Mouse (Mus musculus) heart, postnatal 0 days (tissue): ENCODE measurements around the gene Prdm9. TPM values are rescaled to one million over a fixed set of nuclear protein-coding genes. Genes with fewer than 3 reads are reported as not detected.

ENCODE experiments used
- ATAC-seq: fragments of 200-750 bp; cut with Nextera tagmentation; 2 replicates; pipeline ENCODE4 v1.8.0; 2017; ENCODE audit warnings: low read depth, moderate number of reproducible peaks, moderate library complexity; ENCODE audit not compliant: insufficient read depth
- DNase-seq: peaks from one replicate; pipeline ENCODE4 v3.0.0-alpha.2; 2016; ENCODE audit warnings: low spot score
- H3K27ac ChIP-seq: fragments of 300-500 bp; sonication (generic); 2 replicates; pipeline ENCODE4 v1.5.1; 2014; ENCODE audit warnings: low read depth, mild to moderate bottlenecking
- H3K27me3 ChIP-seq: fragments of 300-500 bp; sonication (generic); 2 replicates; pipeline ENCODE4 v1.6.1; 2014; ENCODE audit warnings: low read length, mixed read lengths; ENCODE audit not compliant: control insufficient read depth, insufficient read depth
- H3K36me3 ChIP-seq: fragments of 300-500 bp; sonication (generic); replicated peaks from 2 replicates; pipeline ENCODE4 v1.6.1; 2014; ENCODE audit warnings: low read length, mixed read lengths; ENCODE audit not compliant: control insufficient read depth, insufficient read depth
- H3K4me1 ChIP-seq: fragments of 300-500 bp; sonication (generic); 2 replicates; pipeline ENCODE4 v1.6.1; 2014; ENCODE audit warnings: antibody characterized with exemption; ENCODE audit not compliant: control insufficient read depth, insufficient read depth
- H3K4me2 ChIP-seq: fragments of 300-500 bp; sonication (generic); 2 replicates; pipeline ENCODE4 v1.6.1; 2014; ENCODE audit warnings: low read depth, mild to moderate bottlenecking, low read length, moderate library complexity
- H3K4me3 ChIP-seq: fragments of 300-500 bp; sonication (generic); 2 replicates; pipeline ENCODE4 v1.5.1; 2014; ENCODE audit warnings: low read depth, low read length
- H3K9ac ChIP-seq: fragments of 300-500 bp; sonication (generic); replicated peaks from 2 replicates; pipeline ENCODE4 v1.6.1; 2014; ENCODE audit warnings: low read depth, low read length, mixed read lengths
- H3K9me3 ChIP-seq: fragments of 300-500 bp; sonication (generic); replicated peaks from 2 replicates; pipeline ENCODE4 v1.6.1; 2016; ENCODE audit warnings: low read length; ENCODE audit not compliant: control insufficient read depth
- CTCF ChIP-seq: IDR thresholded peaks from 2 replicates; pipeline ENCODE4 v1.5.1; 2016; ENCODE audit warnings: antibody characterized with exemption, control low read depth, low read depth
- EP300 ChIP-seq: IDR thresholded peaks from 2 replicates; pipeline ENCODE4 v1.6.1; 2016; ENCODE audit warnings: antibody characterized with exemption, low read depth
- WGBS: fragments of 180-500 bp; shearing (Covaris S2); extraction: QIAGEN DNeasy Blood & Tissue Kit; methylation state at CpG from one replicate; pipeline ENCODE4 v1.1.7; 2014; 5-methylcytosine and 5-hydroxymethylcytosine counted together
- polyA plus RNA-seq: library from polyadenylated mRNA; unstranded; fragments of >200 nt; fragmentation: Nextera tagmentation; extraction: Ambion mirVana; gene quantifications from 2 replicates; pipeline ENCODE4 v1.2.1, GENCODE M21; 2015
- total RNA-seq: library from RNA; depleted of rRNA; stranded (reverse); fragments of >200 nt; gene quantifications from 2 replicates; pipeline ENCODE4 v1.2.3, GENCODE M21; 2014; ENCODE audit warnings: low replicate concordance; rRNA removed

Prdm9 gene
- total and polyA plus RNA-seq, 2 experiments from 2014 or later = 1.7 to 2.3 TPM

GRCm38 (mm10) chr17:15499656-15500394 is 64.3 kb downstream of the Prdm9 start, which contains the start of the genes Psmb1 and Tbp:
Gene Psmb1 (minus strand): TSS chr17:15499751.
Gene Tbp (plus strand): TSS chr17:15499888.
- H3K27me3 ChIP-seq = no peaks in the 10 kb centered on the region
- ATAC-seq = peak; percentile 90
- H3K4me2 ChIP-seq = peak within 1 kb of the TSS; percentile 79
- no peaks in the 10 kb centered on the region for H3K9me3 ChIP-seq
- H3K36me3 ChIP-seq = peaks cover 26% of the 10 kb centered on the region
- peaks cover 28% of the 10 kb centered on the region for H3K4me1 ChIP-seq
- DNase-seq = peak; percentile 96
- no peak for TF ChIP-seq CTCF
- peak; percentile 70; the same call in 1 of the 2 replicates for TF ChIP-seq EP300
- peak within 1 kb of the TSS; percentile 96 for H3K4me3 ChIP-seq
- WGBS = under 1% methylated on average over 63 of the region's 63 CpGs
- H3K9ac ChIP-seq = peak within 1 kb of the TSS; percentile 80
- H3K27ac ChIP-seq = peak within 1 kb of the TSS; percentile 95

GRCm38 (mm10) chr17:15498753-15499113 is 65.4 kb downstream of the Prdm9 start:
- DNase-seq = no peak
- Histone ChIP-seq H3K36me3 (peaks cover 26% of the 10 kb centered on the region), H3K4me1 (peaks cover 28% of the 10 kb centered on the region), H3K4me3 (peak overlapping the region; percentile 96), H3K27ac (peak overlapping the region; percentile 95), H3K9me3 (no peaks in the 10 kb centered on the region), H3K4me2 (peak overlapping the region; percentile 79), H3K27me3 (no peaks in the 10 kb centered on the region), H3K9ac (peak overlapping the region; percentile 80; the same call in 1 of the 2 replicates)
- no peak for ATAC-seq
- TF ChIP-seq EP300 (no peak), CTCF (no peak)
- 37% methylated on average over 7 of the region's 7 CpGs for WGBS

GRCm38 (mm10) chr17:15497882-15498752 is 66.0 kb downstream of the Prdm9 start:
- H3K4me1 ChIP-seq = peaks cover 28% of the 10 kb centered on the region
- peak overlapping the region; percentile 96 for H3K4me3 ChIP-seq
- H3K27ac ChIP-seq = peak overlapping the region; percentile 95
- under 1% methylated on average over 50 of the region's 50 CpGs for WGBS
- peak; percentile 93 for DNase-seq
- peak; percentile 91 for ATAC-seq
- H3K27me3 ChIP-seq = no peaks in the 10 kb centered on the region
- peak overlapping the region; percentile 79 for H3K4me2 ChIP-seq
- no peaks in the 10 kb centered on the region for H3K9me3 ChIP-seq
- TF ChIP-seq EP300 (0 out of 2 replicates have a peak, but pooled peaks have one; percentile 9), CTCF (no peak)
- peaks cover 29% of the 10 kb centered on the region for H3K36me3 ChIP-seq
- H3K9ac ChIP-seq = peak overlapping the region; percentile 80

Other genes starting within 250 kb of the Prdm9 start
- 3.7 and 18.9 TPM in 2 replicates for gene Dll1, start 187.5 kb downstream of the Prdm9 start, total RNA-seq
- gene Dll1, start 187.5 kb downstream of the Prdm9 start, polyA plus RNA-seq = 3.0 and 3.5 TPM in 2 replicates
- gene Fam120b, start 168.2 kb downstream of the Prdm9 start, total RNA-seq = 10.5 and 15.5 TPM in 2 replicates
- gene Fam120b, start 168.2 kb downstream of the Prdm9 start, polyA plus RNA-seq = 10.9 and 12.2 TPM in 2 replicates
- gene Psmb1, start 64.6 kb downstream of the Prdm9 start, total RNA-seq = 91.4 and 112 TPM in 2 replicates
- gene Psmb1, start 64.6 kb downstream of the Prdm9 start, polyA plus RNA-seq = 228 and 230 TPM in 2 replicates
- gene Tbp, start 64.5 kb downstream of the Prdm9 start, total RNA-seq = 22.5 and 26.7 TPM in 2 replicates
- 14.7 and 16.5 TPM in 2 replicates for gene Tbp, start 64.5 kb downstream of the Prdm9 start, polyA plus RNA-seq
- 42.7 and 72.9 TPM in 2 replicates for gene Pdcd2, start 37.1 kb downstream of the Prdm9 start, total RNA-seq
- 28.5 and 29.6 TPM in 2 replicates for gene Pdcd2, start 37.1 kb downstream of the Prdm9 start, polyA plus RNA-seq
- 8.7 and 15.3 TPM in 2 replicates for gene Chd1, start 140.6 kb upstream of the Prdm9 start, total RNA-seq
- 8.8 and 9.7 TPM in 2 replicates for gene Chd1, start 140.6 kb upstream of the Prdm9 start, polyA plus RNA-seq